Mouse (Mus musculus): ENCODE measurements around the gene Atp2a2.

- TF ChIP-seq POLR2A (IDR thresholded peaks at IDR 0.05; ENCODE audit: borderline replicate concordance, extremely low read depth, insufficient read depth, insufficient read length, poor library complexity, severe bottlenecking) (no peak), CTCF (IDR thresholded peaks at IDR 0.05; ENCODE audit: borderline replicate concordance, extremely low read depth, insufficient read depth, insufficient read length) (no peak)
These were observed 11.9 kb downstream of the Atp2a2 start for GRCm38 (mm10) chr5:122490148-122490547.
